Mouse (Mus musculus) stomach, postnatal 0 days (tissue): Measurements from ENCODE around the gene Sipa1l1.

ENCODE experiments used
- CTCF ChIP-seq: IDR thresholded peaks from 2 replicates; pipeline ENCODE4 v1.5.1; 2016; ENCODE audit warnings: antibody characterized with exemption, low read depth, mild to moderate bottlenecking, moderate library complexity
- EP300 ChIP-seq: optimal IDR thresholded peaks from 2 replicates; pipeline ENCODE3; 2016; ENCODE audit warnings: antibody characterized with exemption

DNA sequence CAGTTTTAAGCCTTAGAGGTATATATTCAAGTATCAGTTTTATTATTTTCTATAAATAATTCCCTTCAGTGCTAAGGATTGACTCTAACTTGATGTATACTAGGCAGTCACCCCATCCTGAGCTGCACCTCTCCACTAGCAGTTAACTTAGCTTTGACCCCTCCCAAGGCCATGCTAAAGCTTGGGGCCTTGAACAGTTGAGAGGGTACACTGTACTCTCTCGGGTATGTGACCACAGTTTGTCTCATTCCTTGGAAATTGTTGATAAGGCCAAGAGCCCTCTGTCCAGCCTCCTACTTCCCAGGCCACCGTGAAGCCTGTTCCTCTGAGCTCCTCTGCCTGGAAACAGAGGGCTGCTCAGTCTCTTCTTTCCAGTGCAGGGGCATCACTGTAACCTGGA lies 187.4 kb downstream of the Sipa1l1 start:
- TF ChIP-seq CTCF: no peak
- TF ChIP-seq EP300: no peak
